Mouse (Mus musculus): ENCODE measurements at regions not wholly inside any gene's neighbourhood (a gene's known extent, or its start where the extent isn't known, plus 50 kb on each side); places are given as distances from the start of the nearest gene placed in this dataset.
A peak's percentile ranks its signal among the peaks of the same experiment; 100 is the strongest.

GRCm38 (mm10) chr4:34226089-34226840 is 176.3 kb upstream of the Spaca1 start:
- DNase-seq (ENCODE audit: low spot score in 2 of 2) = no peak

- no peak for DNase-seq (ENCODE audit: low spot score in 2 of 2)
These were observed 176.9 kb upstream of the Spaca1 start for GRCm38 (mm10) chr4:34226886-34227285.

- DNase-seq (ENCODE audit: low spot score in 2 of 2) = no peak
These were observed 177.6 kb upstream of the Spaca1 start for GRCm38 (mm10) chr4:34227611-34228010.

GRCm38 (mm10) chr4:34231270-34231669 is 181.3 kb upstream of the Spaca1 start:
- peak; percentile 19 to 53 for DNase-seq (ENCODE audit: low spot score in 2 of 2)

GRCm38 (mm10) chr4:34234204-34234603 is 184.2 kb upstream of the Spaca1 start:
- DNase-seq (ENCODE audit: low spot score in 2 of 2) = no peak

- no peak for DNase-seq (ENCODE audit: low spot score in 2 of 2)
These were observed 184.7 kb upstream of the Spaca1 start for GRCm38 (mm10) chr4:34234645-34235044.

GRCm38 (mm10) chr4:34237791-34238190 is 187.8 kb upstream of the Spaca1 start:
- no peak for DNase-seq (ENCODE audit: low spot score in 2 of 2)

- no peak for DNase-seq (ENCODE audit: low spot score in 2 of 2)
These were observed 189.6 kb upstream of the Spaca1 start for GRCm38 (mm10) chr4:34239624-34240023.

GRCm38 (mm10) chr4:34241060-34241571 is 191.1 kb upstream of the Spaca1 start:
- DNase-seq (ENCODE audit: low spot score in 2 of 2) = no peak

- DNase-seq (ENCODE audit: low spot score in 2 of 2) = no peak
These were observed 191.7 kb upstream of the Spaca1 start for GRCm38 (mm10) chr4:34241673-34242072.

GRCm38 (mm10) chr4:34259444-34259843 is 209.5 kb upstream of the Spaca1 start:
- no peak for DNase-seq (ENCODE audit: low spot score in 2 of 2)

- DNase-seq (ENCODE audit: low spot score in 2 of 2) = no peak
These were observed 210.5 kb upstream of the Spaca1 start for GRCm38 (mm10) chr4:34260468-34260867.

GRCm38 (mm10) chr4:34261809-34262208 is 211.8 kb upstream of the Spaca1 start:
- DNase-seq (ENCODE audit: low spot score in 2 of 2) = no peak

GRCm38 (mm10) chr4:34264431-34264830 is 214.4 kb upstream of the Spaca1 start:
- DNase-seq (ENCODE audit: low spot score in 2 of 2) = no peak

- no peak for DNase-seq (ENCODE audit: low spot score in 2 of 2)
These were observed 224.3 kb upstream of the Spaca1 start for GRCm38 (mm10) chr4:34274316-34274715.

- DNase-seq (ENCODE audit: low spot score in 2 of 2) = no peak
These were observed 225.4 kb upstream of the Spaca1 start for GRCm38 (mm10) chr4:34275372-34275771.

GRCm38 (mm10) chr4:34302504-34303108 is 248.1 kb upstream of the Akirin2 start:
- no peak for DNase-seq (ENCODE audit: low spot score in 2 of 2)

GRCm38 (mm10) chr4:34308921-34309563 is 241.7 kb upstream of the Akirin2 start:
- DNase-seq (ENCODE audit: low spot score in 2 of 2) = no peak

- no peak for DNase-seq (ENCODE audit: low spot score in 2 of 2)
These were observed 240.6 kb upstream of the Akirin2 start for GRCm38 (mm10) chr4:34310061-34310642.

GRCm38 (mm10) chr4:34315848-34316247 is 234.9 kb upstream of the Akirin2 start:
- no peak for DNase-seq (ENCODE audit: low spot score in 2 of 2)

- DNase-seq (ENCODE audit: low spot score in 2 of 2) = no peak
These were observed 227.9 kb upstream of the Akirin2 start for GRCm38 (mm10) chr4:34322841-34323240.
